Mouse (Mus musculus) kidney, embryonic 16.5 days (tissue): Measurements from ENCODE around the gene Adcy5. TPM values are rescaled to one million over a fixed set of nuclear protein-coding genes. Genes with fewer than 3 reads are reported as not detected.

Experiments
- ATAC-seq: fragments of 200-750 bp; cut with Nextera tagmentation; 2 replicates; pipeline ENCODE4 v1.8.0; 2017; ENCODE audit warnings: moderate TSS enrichment; ENCODE audit not compliant: low FRiP score, low TSS enrichment
- H3K27ac ChIP-seq: fragments of 300-500 bp; sonication (generic); 2 replicates; pipeline ENCODE4 v1.5.1; 2014; ENCODE audit warnings: low read length
- H3K27me3 ChIP-seq: fragments of 300-500 bp; sonication (generic); 2 replicates; pipeline ENCODE4 v1.6.1; 2014; ENCODE audit warnings: low read length, control low read depth, mixed read lengths; ENCODE audit not compliant: insufficient read depth
- H3K36me3 ChIP-seq: fragments of 300-500 bp; sonication (generic); 2 replicates; pipeline ENCODE4 v1.6.1; 2014; ENCODE audit warnings: low read length, control low read depth, mixed read lengths; ENCODE audit not compliant: insufficient read depth
- H3K4me1 ChIP-seq: fragments of 300-500 bp; sonication (generic); 2 replicates; pipeline ENCODE4 v1.6.1; 2014; ENCODE audit warnings: low read length, control low read depth, mixed read lengths; ENCODE audit not compliant: insufficient read depth
- H3K4me2 ChIP-seq: fragments of 300-500 bp; sonication (generic); replicated peaks from 2 replicates; pipeline ENCODE4 v1.6.1; 2014; ENCODE audit warnings: low read depth, low read length
- H3K4me3 ChIP-seq: fragments of 300-500 bp; sonication (generic); 2 replicates; pipeline ENCODE4 v1.5.1; 2014; ENCODE audit warnings: mild to moderate bottlenecking, low read length
- H3K9ac ChIP-seq: fragments of 300-500 bp; sonication (generic); replicated peaks from 2 replicates; pipeline ENCODE4 v1.6.1; 2014; ENCODE audit warnings: low read length
- H3K9me3 ChIP-seq: fragments of 300-500 bp; sonication (generic); 2 replicates; pipeline ENCODE4 v1.6.1; 2016; ENCODE audit warnings: low read length, control low read depth
- WGBS: fragments of 180-500 bp; shearing (Covaris S2); extraction: QIAGEN DNeasy Blood & Tissue Kit; methylation state at CpG from one replicate; pipeline ENCODE4 v1.1.7; 2014; 5-methylcytosine and 5-hydroxymethylcytosine counted together
- polyA plus RNA-seq: library from polyadenylated mRNA; unstranded; fragments of >200 nt; fragmentation: Nextera tagmentation; extraction: Ambion mirVana; gene quantifications from 2 replicates; pipeline ENCODE4 v1.2.1, GENCODE M21; 2015

Gene Adcy5
- polyA plus RNA-seq, 1 experiment from 2014 or later = 0.80 TPM

- no peak overlapping the region for H3K4me3 ChIP-seq
- no peak overlapping the region for H3K9ac ChIP-seq
- H3K36me3 ChIP-seq = no peaks in the 10 kb centered on the region
- no peak overlapping the region for H3K4me2 ChIP-seq
- H3K9me3 ChIP-seq = no peaks in the 10 kb centered on the region
- 62% methylated on average over 6 of the region's 6 CpGs for WGBS
- no peak overlapping the region for H3K27ac ChIP-seq
- no peaks in the 10 kb centered on the region for H3K27me3 ChIP-seq
- ATAC-seq = no peak
- peaks cover 14% of the 10 kb centered on the region for H3K4me1 ChIP-seq
Observed at GRCm38 (mm10) chr16:35216826-35217491, 62.3 kb downstream of the Adcy5 start.

GRCm38 (mm10) chr16:35220412-35220811 lies 65.7 kb downstream of the Adcy5 start:
- Histone ChIP-seq H3K4me2 (no peak overlapping the region), H3K4me3 (no peak overlapping the region), H3K27ac (no peak overlapping the region), H3K4me1 (peaks cover 9% of the 10 kb centered on the region), H3K36me3 (no peaks in the 10 kb centered on the region), H3K27me3 (no peaks in the 10 kb centered on the region), H3K9me3 (no peaks in the 10 kb centered on the region), H3K9ac (no peak overlapping the region)
- 48% methylated on average over 5 of the region's 5 CpGs for WGBS
- no peak for ATAC-seq

GRCm38 (mm10) chr16:35221581-35221980 lies 66.9 kb downstream of the Adcy5 start:
- H3K27ac ChIP-seq = no peak overlapping the region
- no peak overlapping the region for H3K4me3 ChIP-seq
- no peaks in the 10 kb centered on the region for H3K9me3 ChIP-seq
- no peak for ATAC-seq
- no peaks in the 10 kb centered on the region for H3K4me1 ChIP-seq
- H3K4me2 ChIP-seq = no peak overlapping the region
- WGBS = 57% methylated on average over 4 of the region's 4 CpGs
- H3K36me3 ChIP-seq = no peaks in the 10 kb centered on the region
- H3K27me3 ChIP-seq = no peaks in the 10 kb centered on the region
- no peak overlapping the region; the same call in 1 of the 2 replicates for H3K9ac ChIP-seq

- no peak overlapping the region for H3K27ac ChIP-seq
- no peak for ATAC-seq
- H3K4me1 ChIP-seq = no peaks in the 10 kb centered on the region
- H3K27me3 ChIP-seq = no peaks in the 10 kb centered on the region
- no peaks in the 10 kb centered on the region for H3K9me3 ChIP-seq
- no peak overlapping the region for H3K9ac ChIP-seq
- no peak overlapping the region for H3K4me3 ChIP-seq
- H3K36me3 ChIP-seq = no peaks in the 10 kb centered on the region
- H3K4me2 ChIP-seq = no peak overlapping the region
- WGBS = 76% methylated on average over 4 of the region's 4 CpGs
Observed at GRCm38 (mm10) chr16:35223930-35224329, 69.3 kb downstream of the Adcy5 start.

- Histone ChIP-seq H3K27me3 (no peaks in the 10 kb centered on the region), H3K4me1 (no peaks in the 10 kb centered on the region), H3K9ac (no peak overlapping the region), H3K4me2 (no peak overlapping the region), H3K4me3 (no peak overlapping the region), H3K9me3 (no peaks in the 10 kb centered on the region), H3K27ac (no peak overlapping the region), H3K36me3 (no peaks in the 10 kb centered on the region)
- 38% methylated on average over 14 of the region's 14 CpGs for WGBS
- no peak for ATAC-seq
Observed at GRCm38 (mm10) chr16:35224716-35225115, 70.0 kb downstream of the Adcy5 start.

GRCm38 (mm10) chr16:35229582-35229981 lies 74.9 kb downstream of the Adcy5 start:
- Histone ChIP-seq H3K27me3 (no peaks in the 10 kb centered on the region), H3K4me3 (no peak overlapping the region), H3K4me1 (no peaks in the 10 kb centered on the region; the same call in 1 of the 2 replicates), H3K4me2 (no peak overlapping the region), H3K27ac (no peak overlapping the region), H3K9me3 (no peaks in the 10 kb centered on the region), H3K9ac (no peak overlapping the region), H3K36me3 (no peaks in the 10 kb centered on the region)
- 56% methylated on average over 11 of the region's 11 CpGs for WGBS
- ATAC-seq = no peak

GRCm38 (mm10) chr16:35232153-35232750 lies 77.6 kb downstream of the Adcy5 start:
- no peak for ATAC-seq
- Histone ChIP-seq H3K9ac (no peak overlapping the region), H3K4me1 (no peaks in the 10 kb centered on the region; the same call in 1 of the 2 replicates), H3K36me3 (no peaks in the 10 kb centered on the region), H3K27ac (no peak overlapping the region), H3K4me3 (no peak overlapping the region), H3K4me2 (no peak overlapping the region), H3K9me3 (no peaks in the 10 kb centered on the region), H3K27me3 (no peaks in the 10 kb centered on the region)
- 48% methylated on average over 14 of the region's 14 CpGs for WGBS

GRCm38 (mm10) chr16:35233329-35233728 lies 78.7 kb downstream of the Adcy5 start:
- no peak for ATAC-seq
- Histone ChIP-seq H3K9ac (no peak overlapping the region), H3K36me3 (no peaks in the 10 kb centered on the region), H3K27ac (no peak overlapping the region), H3K27me3 (no peaks in the 10 kb centered on the region), H3K9me3 (no peaks in the 10 kb centered on the region), H3K4me2 (no peak overlapping the region), H3K4me3 (no peak overlapping the region), H3K4me1 (no peaks in the 10 kb centered on the region; the same call in 1 of the 2 replicates)
- WGBS = 88% methylated on average over 4 of the region's 4 CpGs

- Histone ChIP-seq H3K27me3 (no peaks in the 10 kb centered on the region), H3K27ac (no peak overlapping the region), H3K9me3 (no peaks in the 10 kb centered on the region), H3K4me3 (no peak overlapping the region), H3K4me1 (no peaks in the 10 kb centered on the region; the same call in 1 of the 2 replicates), H3K9ac (no peak overlapping the region), H3K4me2 (no peak overlapping the region), H3K36me3 (no peaks in the 10 kb centered on the region)
- 89% methylated on average over 7 of the region's 7 CpGs for WGBS
- no peak for ATAC-seq
Observed at GRCm38 (mm10) chr16:35237091-35237490, 82.4 kb downstream of the Adcy5 start.

GRCm38 (mm10) chr16:35239318-35239965 lies 84.8 kb downstream of the Adcy5 start:
- Histone ChIP-seq H3K27ac (no peak overlapping the region), H3K4me1 (no peaks in the 10 kb centered on the region), H3K36me3 (no peaks in the 10 kb centered on the region), H3K27me3 (no peaks in the 10 kb centered on the region), H3K9me3 (no peaks in the 10 kb centered on the region), H3K4me2 (no peak overlapping the region), H3K4me3 (no peak overlapping the region), H3K9ac (no peak overlapping the region)
- no peak for ATAC-seq
- WGBS = 72% methylated on average over 12 of the region's 12 CpGs
